Mouse (Mus musculus): ENCODE results near the gene Tmem170b. TPM values are rescaled to one million over a fixed set of nuclear protein-coding genes. Genes with fewer than 3 reads are reported as not detected.

Tmem170b gene
- polyA plus RNA-seq, 1 experiment from 2014 or later, result 18.2 TPM

DNA sequence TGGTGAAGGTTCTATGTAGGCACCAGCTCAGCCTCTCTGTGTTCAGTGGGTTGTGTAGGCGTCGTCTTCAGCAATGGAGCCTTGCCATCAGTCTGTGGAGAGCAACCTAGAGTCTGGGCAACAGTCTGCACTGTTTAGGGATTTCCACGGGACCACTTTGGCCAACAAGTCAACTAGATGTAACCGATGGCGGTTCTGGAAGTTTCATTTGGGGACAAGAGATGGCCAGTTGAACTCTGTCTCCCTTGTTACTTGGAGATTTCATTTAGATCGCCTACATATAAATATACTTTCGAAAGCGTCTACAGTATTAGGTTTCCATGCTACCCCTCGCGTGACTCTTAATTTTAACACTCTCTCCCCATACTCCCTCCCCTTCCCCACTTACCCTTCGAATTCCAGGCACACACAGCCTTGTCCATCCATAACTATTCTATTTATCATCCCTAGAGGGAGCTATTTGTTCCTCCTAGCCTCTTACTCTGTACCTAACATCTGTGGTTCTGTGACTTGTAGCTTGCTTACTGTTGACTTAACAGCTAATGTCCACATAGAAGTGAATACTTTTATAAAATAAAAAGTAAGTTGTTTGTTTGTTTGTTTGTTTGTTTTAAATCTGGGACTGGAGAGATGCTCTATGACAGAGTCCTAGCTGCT, 77.8 kb downstream of the Tmem170b start:
- 84% methylated on average over 11 of the region's 11 CpGs for WGBS
- H3K4me3 ChIP-seq, result no peak overlapping the region

DNA sequence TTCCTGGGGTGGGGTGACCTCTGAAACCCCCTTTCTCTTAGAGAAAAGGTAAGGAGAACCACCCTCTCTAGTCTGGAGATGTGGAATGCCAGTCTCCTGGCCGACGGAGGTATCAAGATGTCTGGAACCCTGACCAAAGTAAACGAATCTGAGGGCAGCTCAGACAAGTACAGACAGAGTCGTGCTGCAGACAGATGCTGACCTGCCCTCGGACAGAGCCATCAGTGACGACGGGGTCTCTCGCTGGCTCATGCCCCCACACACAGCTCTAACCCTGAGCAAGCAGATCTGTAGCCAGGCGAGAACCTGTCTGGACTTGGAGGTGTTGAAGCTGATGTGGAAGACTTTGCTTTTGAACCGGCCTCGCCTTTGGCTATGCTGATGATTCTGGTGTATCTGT, 79.8 kb downstream of the Tmem170b start:
- WGBS, result 59% methylated on average over 11 of the region's 11 CpGs
- Histone ChIP-seq H3K9me3 (replicated peaks) (no peaks in the 10 kb centered on the region), H3K27me3 (replicated peaks) (no peaks in the 10 kb centered on the region), H3K36me3 (no peaks in the 10 kb centered on the region), H3K4me2 (no peak overlapping the region), H3K27ac (ENCODE audit: poor library complexity, severe bottlenecking) (no peak overlapping the region), H3K4me1 (replicated peaks) (peaks cover 15% of the 10 kb centered on the region), H3K9ac (no peak overlapping the region), H3K4me3 (no peak overlapping the region)
- ATAC-seq (ENCODE audit: insufficient number of reproducible peaks, low FRiP score), result no peak

More for the DNA sequence above, 77.8 kb downstream of the Tmem170b start:
- Histone ChIP-seq H3K27me3 (replicated peaks) (no peaks in the 10 kb centered on the region), H3K36me3 (no peaks in the 10 kb centered on the region), H3K27ac (ENCODE audit: poor library complexity, severe bottlenecking) (no peak overlapping the region), H3K9me3 (replicated peaks) (no peaks in the 10 kb centered on the region), H3K9ac (no peak overlapping the region), H3K4me1 (replicated peaks) (peaks cover 6% of the 10 kb centered on the region), H3K4me2 (no peak overlapping the region)
- no peak for ATAC-seq (ENCODE audit: insufficient number of reproducible peaks, low FRiP score)

- 76% methylated on average over 6 of the region's 6 CpGs for WGBS
- Histone ChIP-seq H3K9ac (no peak overlapping the region), H3K4me3 (no peak overlapping the region), H3K4me1 (replicated peaks) (peaks cover 9% of the 10 kb centered on the region), H3K36me3 (no peaks in the 10 kb centered on the region), H3K27ac (ENCODE audit: poor library complexity, severe bottlenecking) (no peak overlapping the region), H3K27me3 (replicated peaks) (no peaks in the 10 kb centered on the region), H3K4me2 (no peak overlapping the region), H3K9me3 (replicated peaks) (no peaks in the 10 kb centered on the region)
- ATAC-seq (ENCODE audit: insufficient number of reproducible peaks, low FRiP score), result no peak
Measured at GRCm38 (mm10) chr13:41689055-41689454, 83.3 kb downstream of the Tmem170b start.

- H3K4me1 ChIP-seq (replicated peaks), result peaks cover 14% of the 10 kb centered on the region
- no peaks in the 10 kb centered on the region for H3K9me3 ChIP-seq (replicated peaks)
- ATAC-seq (ENCODE audit: insufficient number of reproducible peaks, low FRiP score), result no peak
- no peaks in the 10 kb centered on the region for H3K36me3 ChIP-seq
- no peak overlapping the region for H3K4me2 ChIP-seq
- no peak overlapping the region for H3K4me3 ChIP-seq
- H3K27me3 ChIP-seq (replicated peaks), result no peaks in the 10 kb centered on the region
- 60% methylated on average over 5 of the region's 5 CpGs for WGBS
- no peak overlapping the region for H3K9ac ChIP-seq
- H3K27ac ChIP-seq (ENCODE audit: poor library complexity, severe bottlenecking), result no peak overlapping the region
Measured at GRCm38 (mm10) chr13:41689598-41690045, 83.9 kb downstream of the Tmem170b start.

Other genes with a start within 250 kb of the Tmem170b start
- 19.0 and 19.8 TPM in 2 replicates for gene Nedd9, start 118.5 kb upstream of the Tmem170b start, polyA plus RNA-seq (2016; fragmentation: Nextera tagmentation; extraction: Ambion mirVana)
- not detected in 2 replicates for gene Adtrp, start 241.8 kb downstream of the Tmem170b start, polyA plus RNA-seq (2016; fragmentation: Nextera tagmentation; extraction: Ambion mirVana)

Data from heart, embryonic 12.5 days (tissue).